Mouse (Mus musculus) testis, postnatal 14 days (tissue): ENCODE results near the gene Lrmp.

ENCODE experiments used
- DNase-seq: peaks from one replicate; pipeline ENCODE4 v3.0.0; 2021; ENCODE audit warnings: low spot score

The Lrmp gene

GRCm38 (mm10) chr6:145205142-145205541 lies 89.7 kb downstream of the Lrmp start:
- DNase-seq, result no peak

- no peak for DNase-seq
Measured at GRCm38 (mm10) chr6:145210056-145210680, 94.7 kb downstream of the Lrmp start.

- DNase-seq, result peak; percentile 99
Measured at GRCm38 (mm10) chr6:145210816-145211338, 95.4 kb downstream of the Lrmp start, which contains the start of the genes Casc1 and Etfrf1. TSS of gene Casc1 (minus strand) at chr6:145211005. TSS of gene Etfrf1 (plus strand) at chr6:145211134.

GRCm38 (mm10) chr6:145211376-145212305 lies 96.2 kb downstream of the Lrmp start:
- DNase-seq, result no peak

- DNase-seq, result no peak
Measured at GRCm38 (mm10) chr6:145213916-145214315, 98.5 kb downstream of the Lrmp start.

GRCm38 (mm10) chr6:145215826-145216225 lies 100.4 kb downstream of the Lrmp start:
- DNase-seq, result no peak

GRCm38 (mm10) chr6:145224246-145224645 lies 108.8 kb downstream of the Lrmp start:
- no peak for DNase-seq
